Mouse (Mus musculus) heart, postnatal 25 days (tissue): Measurements from ENCODE around the gene Actl11. TPM values are rescaled to one million over a fixed set of nuclear protein-coding genes. Genes with fewer than 3 reads are reported as not detected.
A peak's percentile ranks its signal among the peaks of the same experiment; 100 is the strongest.

Experiments
- DNase-seq: peaks from one replicate; pipeline ENCODE4 v3.0.0; 2022; ENCODE audit warnings: low spot score
- intact Hi-C: fragments of 180-260 bp; cut with DNase I; formaldehyde crosslinking; loops from one replicate; pipeline ENCODE4 v1.15.1; 2025
- total RNA-seq, 2 experiments: library from RNA; stranded (reverse); gene quantifications; 2 replicates each; pipeline ENCODE4 v1.2.3; 2021

The Actl11 gene
- total RNA-seq, 2 experiments from 2014 or later, result not detected

DNA sequence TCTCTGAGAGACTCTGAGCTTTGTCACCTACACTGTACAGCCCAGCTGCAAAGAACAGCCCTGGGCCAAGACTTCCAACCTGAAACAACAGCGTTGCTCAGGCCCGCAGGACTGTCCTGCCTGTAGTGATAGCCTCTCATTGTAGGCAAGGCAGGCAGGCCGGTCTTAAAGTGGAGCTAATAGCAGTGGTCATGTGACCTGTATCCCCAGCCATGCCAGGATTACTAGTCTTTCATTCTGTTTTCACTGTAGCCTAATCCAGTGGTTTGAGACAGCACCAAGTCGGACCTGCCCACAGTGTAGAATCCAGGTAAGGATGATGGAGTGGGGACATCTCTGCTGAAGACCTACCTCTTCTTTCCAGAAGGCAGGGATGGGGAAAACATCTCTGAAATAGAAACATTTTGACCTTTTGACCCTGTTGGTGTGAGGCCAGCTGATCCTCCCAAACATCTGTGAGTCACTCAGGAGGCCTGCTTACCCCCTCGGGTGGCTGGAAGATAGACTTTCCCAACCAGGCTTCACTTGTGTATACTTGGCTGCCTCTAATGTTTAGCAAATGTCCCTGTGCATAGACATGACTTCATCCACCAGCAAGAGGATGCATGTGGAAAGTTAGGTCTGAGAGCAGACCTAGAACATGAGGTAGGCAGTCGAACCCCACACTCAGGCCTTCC lies 27.5 kb downstream of the Actl11 start:
- intact Hi-C loops, result no loop called here
- DNase-seq, result no peak

DNA sequence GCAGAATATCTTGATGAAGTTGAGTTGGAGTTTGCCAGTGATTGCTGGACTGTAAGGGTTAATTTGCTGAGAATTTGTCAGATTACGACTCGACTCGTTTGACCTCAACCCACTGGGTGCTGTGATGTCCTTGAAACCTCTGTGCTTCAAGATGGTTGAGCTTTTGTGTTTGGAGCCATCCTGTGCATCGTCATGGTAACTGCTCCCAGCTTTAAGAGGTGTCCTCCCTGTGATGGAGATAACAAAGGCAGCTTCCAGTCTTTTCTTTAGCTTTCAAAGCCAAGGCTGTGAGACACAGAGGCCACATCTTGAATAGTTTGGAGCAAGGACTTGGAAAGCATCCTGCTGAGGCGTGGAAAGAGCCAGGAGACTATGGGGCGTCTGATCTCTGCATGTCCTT lies 28.9 kb downstream of the Actl11 start:
- no peak for DNase-seq
- intact Hi-C loops, result no loop called here

DNA sequence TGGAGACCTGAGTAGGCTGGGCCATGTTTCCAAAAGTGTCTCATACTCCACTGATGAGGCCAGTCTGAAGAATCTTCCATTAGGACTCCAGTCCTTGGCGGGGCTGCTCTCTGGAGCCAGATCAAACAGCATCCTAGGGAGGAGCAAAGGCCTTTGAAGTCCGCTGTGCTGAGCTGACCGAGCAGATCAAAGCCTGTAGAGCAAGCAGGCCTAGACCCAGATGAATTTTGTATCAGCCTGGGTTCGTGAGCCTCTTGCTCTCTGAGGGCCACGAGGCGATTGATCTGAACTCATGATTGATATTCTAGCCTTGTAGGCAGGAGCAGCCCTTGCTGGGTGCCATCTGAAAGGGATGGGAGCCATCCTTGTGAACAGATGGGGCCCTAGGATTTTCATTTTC lies 31.6 kb downstream of the Actl11 start:
- intact Hi-C loops, result no loop called here
- DNase-seq, result no peak

DNA sequence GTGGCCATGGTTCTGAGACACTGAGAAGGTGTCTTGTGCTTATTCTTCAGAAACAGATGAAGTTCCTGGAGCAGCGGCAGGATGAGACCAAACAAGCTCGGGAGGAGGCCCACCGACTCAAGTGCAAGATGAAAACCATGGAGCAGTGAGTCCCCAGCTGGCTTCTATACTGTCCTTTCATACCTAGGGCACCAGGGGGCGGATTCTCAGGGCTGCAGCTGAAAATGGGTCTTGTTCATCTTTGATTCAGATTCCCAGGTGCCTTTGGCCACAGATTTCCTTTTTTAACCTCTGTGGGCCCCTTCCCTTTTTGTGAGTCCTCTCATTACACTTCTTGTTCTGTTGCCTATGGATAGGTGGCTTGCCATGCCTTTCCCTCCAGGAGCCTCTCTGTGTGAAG lies 32.7 kb downstream of the Actl11 start:
- intact Hi-C loops, result no loop called here
- DNase-seq, result no peak

DNA sequence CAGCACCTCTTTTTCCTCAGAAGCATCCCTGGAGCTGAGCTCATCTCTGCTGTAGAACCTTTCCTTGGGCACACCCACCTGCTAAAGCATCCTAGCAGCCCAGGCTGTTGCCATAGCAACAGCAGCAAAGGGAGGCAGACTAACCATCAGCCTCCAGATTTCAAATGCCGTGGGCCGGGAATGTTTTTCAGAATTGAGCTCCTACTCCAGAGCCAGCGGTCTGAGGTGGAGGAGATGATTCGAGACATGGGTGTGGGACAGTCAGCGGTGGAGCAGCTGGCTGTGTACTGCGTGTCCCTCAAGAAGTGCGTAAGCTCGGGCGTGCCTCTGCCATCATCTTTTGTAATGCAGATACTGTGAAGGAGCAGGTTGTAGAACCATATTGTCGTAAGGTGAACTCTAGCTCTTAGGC lies 33.1 kb downstream of the Actl11 start:
- intact Hi-C loops, result no loop called here
- no peak for DNase-seq

DNA sequence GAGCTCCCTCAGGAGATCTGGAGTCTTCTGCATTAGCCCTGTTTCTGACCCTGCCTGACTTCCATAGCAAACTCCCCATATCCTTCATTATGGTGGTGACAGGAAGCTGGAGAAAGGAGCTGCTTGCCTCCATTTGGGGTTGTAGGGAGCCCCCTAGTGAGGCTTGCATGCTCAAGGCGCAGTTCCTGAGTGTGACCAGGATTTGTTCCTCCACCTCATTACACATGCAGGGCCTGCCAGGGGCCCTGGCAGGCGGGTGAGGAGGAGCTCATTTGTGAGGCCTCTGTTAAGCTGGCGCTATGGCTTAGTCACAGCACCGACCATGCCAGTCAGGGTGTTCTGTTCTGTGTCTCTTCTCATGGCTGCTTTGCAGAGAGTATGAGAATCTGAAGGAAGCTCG lies 33.6 kb downstream of the Actl11 start:
- intact Hi-C loops, result loop anchor here (2.0 kb wide), 1 partner anchor 57 kb away; no protein-coding TSS in a partner anchor
- DNase-seq, result no peak

DNA sequence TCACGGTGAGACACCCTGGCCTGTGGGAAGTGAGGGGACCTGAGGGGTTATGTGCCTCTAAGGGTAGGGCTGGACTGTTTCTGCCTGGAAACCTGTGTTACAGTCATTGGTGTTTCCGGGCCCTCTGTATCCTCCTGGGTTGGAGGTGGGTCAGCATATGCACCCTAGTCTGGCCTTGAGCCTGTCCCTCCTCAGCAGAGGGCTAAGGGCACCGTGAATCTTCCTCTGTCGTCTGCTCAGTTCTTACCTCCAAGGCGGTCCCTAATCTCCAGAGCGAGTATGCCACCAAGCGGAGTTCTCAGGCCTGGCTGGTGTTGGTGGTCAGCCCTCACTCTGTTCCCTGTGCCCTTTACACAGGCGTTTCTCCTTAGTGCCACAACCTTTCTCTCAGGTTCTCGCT lies 34.6 kb downstream of the Actl11 start:
- DNase-seq, result no peak
- intact Hi-C loops, result loop anchor here (1.0 to 2.0 kb wide), 3 partner anchors 23 to 89 kb away; no protein-coding TSS in a partner anchor

DNA sequence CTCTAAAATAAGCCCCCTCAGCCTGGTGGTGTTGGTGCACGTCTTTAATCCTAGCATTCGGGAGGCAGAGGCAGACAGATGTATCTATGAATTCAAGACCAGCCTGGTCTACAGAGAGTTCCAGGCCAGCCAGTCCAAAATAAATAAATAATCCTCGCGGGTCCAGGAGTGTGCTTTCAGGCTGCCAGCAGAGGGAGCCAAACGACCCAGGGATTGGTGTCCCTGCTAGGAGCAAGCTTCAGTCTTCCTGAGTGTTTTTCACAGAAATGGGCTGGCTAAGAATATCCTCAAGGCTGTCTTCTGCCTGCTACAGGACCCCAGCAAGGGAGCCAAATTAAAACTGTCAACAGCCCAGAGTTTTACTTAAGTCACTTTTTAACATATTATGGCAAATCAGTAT lies 35.4 kb downstream of the Actl11 start:
- DNase-seq, result peak; percentile 51
- intact Hi-C loops, result loop anchor here (1.0 to 2.0 kb wide), 4 partner anchors 23 to 101 kb away; no protein-coding TSS in a partner anchor

- intact Hi-C loops, result loop anchor here (2.0 kb wide), 1 partner anchor 100 kb away; no protein-coding TSS in a partner anchor
- no peak for DNase-seq
These were observed 36.4 kb downstream of the Actl11 start for GRCm38 (mm10) chr9:107964681-107965080.

- no peak for DNase-seq
- intact Hi-C loops, result no loop called here
These were observed 38.4 kb downstream of the Actl11 start for GRCm38 (mm10) chr9:107966676-107967075.

DNA sequence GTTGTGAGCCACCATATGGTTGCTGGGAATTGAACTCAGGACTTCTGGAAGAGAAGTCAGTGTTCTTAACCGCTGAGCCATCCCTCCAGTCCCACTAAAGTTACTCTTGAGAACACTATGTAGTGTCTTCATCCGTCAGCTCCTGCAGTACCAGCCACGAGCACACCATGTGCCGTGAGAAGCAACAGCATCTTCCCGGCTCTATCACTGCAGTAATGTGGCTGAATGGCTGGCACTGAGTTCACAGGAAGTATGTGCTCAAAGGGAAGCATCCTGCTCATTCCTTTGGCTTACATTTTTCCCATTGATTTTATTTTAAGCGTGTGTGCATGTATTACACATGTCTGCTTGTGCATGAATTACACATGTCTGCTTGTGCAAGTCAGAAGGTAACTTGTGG lies 39.2 kb downstream of the Actl11 start:
- no peak for DNase-seq
- intact Hi-C loops, result no loop called here

DNA sequence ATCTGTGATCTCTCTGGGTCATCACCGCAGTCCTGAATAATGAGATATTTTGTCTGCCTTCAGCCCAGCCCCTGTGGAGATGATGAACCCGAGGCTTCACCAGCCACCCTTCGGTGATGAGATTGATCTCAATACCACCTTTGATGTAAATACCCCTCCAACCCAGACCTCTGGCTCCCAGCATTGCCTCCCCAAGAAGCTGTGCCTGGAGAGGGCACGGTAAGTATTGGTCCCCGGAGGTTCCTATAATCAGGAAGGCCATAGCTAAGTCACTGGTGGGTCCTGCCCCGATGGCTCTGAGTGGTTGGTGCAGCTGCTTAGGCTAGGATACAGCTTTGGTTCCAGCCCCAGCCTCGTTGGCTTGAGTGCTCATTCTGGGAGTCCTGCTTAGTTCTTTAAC lies 40.3 kb downstream of the Actl11 start:
- intact Hi-C loops, result no loop called here
- no peak for DNase-seq

DNA sequence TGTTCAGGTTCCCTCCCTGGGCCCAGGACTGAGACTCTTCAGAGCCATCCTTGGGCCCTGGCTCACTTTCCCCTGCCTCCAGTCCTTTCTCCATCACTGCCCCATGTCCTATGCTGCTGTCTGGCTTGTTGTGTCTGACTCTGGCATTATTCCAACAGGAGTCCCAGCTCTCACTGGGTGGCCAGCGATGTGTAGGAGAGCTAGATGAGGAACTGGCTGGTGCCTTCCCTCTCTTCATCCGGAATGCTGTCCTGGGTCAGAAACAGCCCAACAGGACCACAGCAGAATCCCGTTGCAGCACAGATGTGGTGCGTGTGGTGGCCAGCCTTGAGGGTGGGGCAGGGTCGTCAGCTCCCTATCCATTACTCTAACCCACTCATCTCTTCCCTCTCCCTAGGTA lies 42.0 kb downstream of the Actl11 start:
- no peak for DNase-seq
- intact Hi-C loops, result no loop called here

- intact Hi-C loops, result no loop called here
- no peak for DNase-seq
These were observed 43.6 kb downstream of the Actl11 start for GRCm38 (mm10) chr9:107971690-107972541.

DNA sequence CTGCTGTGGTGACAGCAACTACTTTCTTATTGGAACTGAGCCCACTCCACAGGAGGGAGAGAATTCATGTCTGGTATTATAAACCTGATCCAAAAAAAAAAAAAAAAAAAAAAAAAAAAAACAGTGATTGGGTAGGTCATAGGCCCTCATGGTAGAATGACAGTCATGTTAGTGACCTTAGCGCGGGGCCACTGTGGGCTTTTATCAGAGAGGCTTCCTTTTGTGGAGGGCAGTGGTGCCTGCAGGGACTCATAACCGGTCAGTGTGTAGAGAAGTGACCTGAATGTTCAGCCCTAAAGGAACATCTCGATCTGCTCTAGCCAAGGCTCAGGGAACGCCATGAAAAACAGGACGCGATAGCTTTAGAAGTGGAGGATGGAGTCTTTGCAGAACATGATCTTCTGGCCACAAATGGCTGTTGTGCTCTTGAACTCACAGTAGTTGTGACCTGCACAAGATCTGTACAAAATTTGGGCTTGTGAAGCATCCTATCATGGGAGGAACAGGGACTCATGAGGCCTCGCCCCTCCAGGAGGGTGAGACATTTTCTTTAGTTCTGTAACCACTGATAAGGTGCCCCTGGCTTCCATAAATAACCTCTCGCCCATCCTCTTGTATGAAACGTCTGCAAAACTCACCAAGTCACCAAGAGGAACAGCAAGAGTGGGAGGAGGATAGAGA lies 46.4 kb downstream of the Actl11 start:
- intact Hi-C loops, result no loop called here
- DNase-seq, result no peak

- intact Hi-C loops, result no loop called here
- DNase-seq, result no peak
These were observed 47.4 kb downstream of the Actl11 start, which contains the start of gene Uba7 for GRCm38 (mm10) chr9:107975399-107976386. TSS of gene Uba7 (plus strand) at chr9:107975505.

- DNase-seq, result no peak
- intact Hi-C loops, result no loop called here
These were observed 50.5 kb downstream of the Actl11 start for GRCm38 (mm10) chr9:107978815-107979214.
